Mouse (Mus musculus): ENCODE measurements around the gene Gap43.

DNA sequence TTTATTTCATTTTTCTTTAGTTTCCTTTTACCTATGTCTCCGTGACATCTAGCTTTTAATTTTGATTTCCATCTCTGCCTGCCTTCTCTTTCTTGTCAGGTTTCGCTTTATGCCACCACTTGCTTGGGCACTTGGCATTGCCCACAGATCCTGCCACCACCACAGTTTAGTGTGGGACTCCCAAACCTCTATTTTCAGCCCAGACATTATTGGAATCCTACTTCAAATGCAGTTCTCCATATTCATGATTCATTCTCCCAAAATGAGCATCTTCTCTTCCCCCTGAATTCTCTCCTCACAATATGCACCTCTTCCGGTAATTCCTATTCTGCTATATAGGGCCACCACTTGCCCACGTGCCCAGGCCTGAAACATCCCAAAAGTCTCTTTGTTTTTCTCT lies 17.6 kb upstream of the Gap43 start:
- TF ChIP-seq CTCF (IDR thresholded peaks at IDR 0.05; ENCODE audit: extremely low read depth, insufficient read depth, insufficient read length, insufficient replicate concordance) (no peak), POLR2A (IDR thresholded peaks at IDR 0.05; ENCODE audit: low read depth, low read length) (no peak)
